Mouse (Mus musculus) heart, postnatal 14 days (tissue): ENCODE measurements around the gene Rbck1. TPM values are rescaled to one million over a fixed set of nuclear protein-coding genes. Genes with fewer than 3 reads are reported as not detected.

Experiments
- DNase-seq, 2 experiments: peaks; one replicate each; pipeline ENCODE4 v3.0.0; 2021 to 2022
- intact Hi-C: fragments of 180-260 bp; cut with DNase I; formaldehyde crosslinking; loops from one replicate; pipeline ENCODE4 v1.15.1; 2025
- total RNA-seq, 2 experiments: library from RNA; stranded (reverse); gene quantifications; 2 replicates each; pipeline ENCODE4 v1.2.3; 2021

Rbck1 gene
- total RNA-seq, 2 experiments from 2014 or later = 69.1 to 71.2 TPM

GRCm38 (mm10) chr2:152345393-152345792 lies 12.9 kb upstream of the Rbck1 start:
- no peak for DNase-seq
- intact Hi-C loops = no loop called here

DNA sequence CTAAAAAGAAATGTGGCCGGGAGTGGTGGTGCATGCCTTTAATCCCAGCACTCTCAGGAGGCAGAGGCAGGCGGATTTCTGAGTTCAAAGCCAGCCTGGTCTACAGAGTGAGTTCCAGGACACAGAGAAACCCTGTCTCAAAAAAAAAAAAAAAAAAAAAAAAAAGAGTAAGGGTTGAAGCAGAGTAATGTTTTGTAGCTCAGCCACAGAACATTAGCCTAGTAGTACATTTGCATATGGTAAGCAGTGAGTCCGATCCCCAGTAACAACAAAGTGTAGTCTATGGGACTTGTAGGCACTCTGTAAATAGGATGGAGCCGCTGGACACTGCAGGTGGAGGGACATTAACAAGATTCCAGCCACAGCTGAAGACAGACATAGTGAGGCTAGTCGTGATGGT lies 12.5 kb upstream of the Rbck1 start:
- DNase-seq = no peak
- intact Hi-C loops = loop anchor here (5.0 kb wide), 1 partner anchor 238 kb away; the partner anchor contains the start of gene Srxn1

DNA sequence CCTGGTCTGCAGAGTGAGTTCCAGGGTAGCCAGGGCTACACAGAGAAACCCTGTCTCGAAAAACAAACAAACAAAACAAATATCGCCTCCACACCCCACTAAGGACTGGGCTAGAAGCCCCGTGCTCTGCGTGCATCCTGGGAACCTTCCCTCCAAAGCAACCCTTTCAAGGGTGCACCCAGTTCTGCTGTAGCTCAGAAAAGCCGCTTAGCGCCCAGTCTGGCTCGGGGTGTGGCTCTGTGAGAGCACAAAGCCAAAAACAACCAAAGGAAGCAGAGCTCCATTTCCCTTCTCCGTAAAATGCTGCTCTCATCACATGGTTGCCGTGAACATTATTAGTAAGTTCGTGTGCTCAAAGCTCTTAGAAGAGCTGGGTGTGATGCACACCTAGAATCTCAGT lies 11.9 kb upstream of the Rbck1 start:
- peak; percentile 32 to 35 for DNase-seq
- intact Hi-C loops = loop anchor here (5.0 kb wide), 1 partner anchor 237 kb away; the partner anchor contains the start of gene Srxn1

DNA sequence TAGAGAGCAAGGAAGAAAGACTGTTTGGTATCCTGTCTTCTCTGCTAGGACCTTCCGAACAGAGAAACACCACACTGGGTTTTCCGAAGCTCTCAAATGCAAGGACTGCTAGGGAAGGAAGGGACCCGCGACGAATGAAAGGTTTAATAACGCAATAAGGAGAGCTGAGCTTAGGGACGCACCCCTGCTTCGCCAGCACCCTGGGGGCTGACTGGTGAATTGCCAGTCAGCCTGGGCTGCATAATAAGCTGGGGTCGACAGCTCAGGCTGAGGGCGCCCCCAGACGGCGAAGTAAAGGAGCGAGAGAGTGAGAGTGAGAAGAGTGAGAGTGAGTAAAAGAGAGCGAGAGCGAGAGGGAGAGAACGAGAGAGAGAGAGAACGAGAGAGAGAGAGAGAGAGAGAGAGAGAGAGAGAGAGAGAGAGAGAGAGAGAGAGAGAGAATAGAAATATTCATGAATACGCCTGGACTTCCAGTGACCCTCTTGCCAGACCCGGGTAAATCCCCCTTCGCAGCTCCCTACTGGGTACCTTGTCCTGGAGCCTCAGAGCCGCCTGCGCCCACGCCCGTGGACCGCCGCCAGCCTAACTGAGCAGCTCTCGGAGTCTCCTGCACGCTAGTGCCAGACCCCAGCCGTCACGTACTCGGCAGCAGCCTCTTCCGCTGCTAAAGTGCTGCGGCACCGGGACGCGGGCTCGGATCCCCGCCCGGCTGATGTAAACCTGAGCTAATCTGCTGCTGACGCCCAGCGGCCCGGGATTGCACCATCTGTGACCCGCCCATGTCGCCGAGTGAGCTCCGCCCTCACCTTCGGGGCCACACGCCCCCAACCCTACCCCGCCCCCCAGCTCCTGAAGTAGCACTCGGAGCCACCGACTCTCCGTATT lies 11.1 kb upstream of the Rbck1 start, which contains the start of gene Trib3:
TSS of gene Trib3 (minus strand) at position 704 of the 885 bp plus-strand sequence.
- intact Hi-C loops = loop anchor here (5.0 kb wide), 1 partner anchor 236 kb away; the partner anchor contains the start of gene Srxn1
- DNase-seq = peak; percentile 82 to 84

- DNase-seq = no peak
- intact Hi-C loops = loop anchor here (5.0 kb wide), 1 partner anchor 232 kb away; the partner anchor contains the start of gene Srxn1
Observed at GRCm38 (mm10) chr2:152339631-152340179, 7.3 kb upstream of the Rbck1 start.

DNA sequence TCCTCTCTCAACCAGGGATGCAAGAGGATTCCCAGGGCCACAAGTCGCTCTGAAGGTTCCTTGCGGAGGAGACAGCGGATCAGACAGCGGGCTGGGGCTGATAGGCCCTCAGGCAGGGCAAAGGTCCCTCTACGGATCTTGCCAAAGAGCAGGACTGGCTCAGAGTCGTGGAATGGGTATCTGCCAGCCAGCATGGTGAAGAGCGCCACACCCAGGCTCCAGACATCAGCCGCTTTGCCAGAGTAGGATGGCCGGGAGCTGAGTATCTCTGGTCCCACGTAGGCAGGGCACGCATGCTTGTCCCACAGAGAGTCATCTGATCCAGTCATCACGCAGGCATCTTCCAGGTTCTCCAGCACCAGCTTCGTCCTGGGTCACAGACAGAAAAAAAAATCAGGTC lies 5.9 kb upstream of the Rbck1 start:
- no peak for DNase-seq
- intact Hi-C loops = no loop called here

GRCm38 (mm10) chr2:152337591-152338212 lies 5.2 kb upstream of the Rbck1 start:
- intact Hi-C loops = no loop called here
- DNase-seq = no peak

DNA sequence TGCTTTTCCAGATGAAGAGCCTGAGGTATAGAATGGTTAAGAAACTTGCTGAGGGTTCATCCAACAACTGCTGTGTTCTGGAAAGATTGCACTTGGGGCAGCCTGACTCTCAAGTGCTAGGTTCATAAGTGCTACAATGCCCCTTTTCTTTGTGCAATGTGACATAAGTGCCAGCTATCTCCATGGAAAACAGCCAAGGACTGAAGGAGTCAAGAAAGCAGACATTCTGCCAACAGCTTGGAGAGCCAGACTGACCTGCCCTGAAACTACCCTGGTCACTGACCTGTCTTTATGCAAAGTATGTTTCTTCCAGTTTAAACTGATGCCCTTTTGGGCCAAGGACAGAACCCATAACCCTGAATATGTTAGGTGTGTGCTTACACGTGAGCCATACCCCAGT lies 4.4 kb upstream of the Rbck1 start:
- intact Hi-C loops = no loop called here
- DNase-seq = no peak

DNA sequence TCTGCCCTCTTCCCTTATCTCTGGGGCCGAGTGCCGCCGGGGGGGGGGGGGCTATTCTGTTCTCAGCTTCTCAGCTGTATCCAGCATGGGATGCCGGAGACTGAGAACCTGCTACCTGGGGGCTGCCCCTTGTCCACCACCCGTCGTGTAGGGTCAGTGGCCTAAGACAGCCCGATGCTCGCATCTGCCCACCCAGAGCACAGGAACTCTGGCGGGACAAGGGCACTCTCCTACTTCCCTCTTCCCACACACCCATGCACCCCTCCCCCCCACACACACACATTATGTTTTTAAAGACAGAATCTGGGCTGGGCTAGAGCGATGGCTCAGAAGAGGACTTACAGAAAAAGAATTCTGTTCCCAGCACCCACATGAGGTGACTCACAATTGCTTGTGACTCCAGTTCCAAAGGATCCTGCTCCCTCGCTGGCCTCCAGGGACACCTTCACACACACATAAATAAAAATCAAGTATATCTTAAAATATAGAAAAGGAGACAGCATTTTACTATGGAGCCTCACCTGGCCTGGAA lies 2.9 kb upstream of the Rbck1 start:
- no peak for DNase-seq
- intact Hi-C loops = no loop called here

GRCm38 (mm10) chr2:152333345-152334006 lies 1.0 kb upstream of the Rbck1 start:
- intact Hi-C loops = loop anchor here (5.0 kb wide), 1 partner anchor 34 kb away; no protein-coding TSS in a partner anchor
- DNase-seq = no peak

- intact Hi-C loops = loop anchor here (5.0 kb wide), 1 partner anchor 36 kb away; no protein-coding TSS in a partner anchor
Observed at GRCm38 (mm10) chr2:152330858-152331423, 1.5 kb downstream of the Rbck1 start.

GRCm38 (mm10) chr2:152327980-152328379 lies 4.5 kb downstream of the Rbck1 start:
- no peak for DNase-seq
- intact Hi-C loops = no loop called here

More at GRCm38 (mm10) chr2:152330858-152331423, 1.5 kb downstream of the Rbck1 start:
- DNase-seq = no peak

GRCm38 (mm10) chr2:152326654-152327053 lies 5.8 kb downstream of the Rbck1 start:
- DNase-seq = no peak
- intact Hi-C loops = no loop called here

DNA sequence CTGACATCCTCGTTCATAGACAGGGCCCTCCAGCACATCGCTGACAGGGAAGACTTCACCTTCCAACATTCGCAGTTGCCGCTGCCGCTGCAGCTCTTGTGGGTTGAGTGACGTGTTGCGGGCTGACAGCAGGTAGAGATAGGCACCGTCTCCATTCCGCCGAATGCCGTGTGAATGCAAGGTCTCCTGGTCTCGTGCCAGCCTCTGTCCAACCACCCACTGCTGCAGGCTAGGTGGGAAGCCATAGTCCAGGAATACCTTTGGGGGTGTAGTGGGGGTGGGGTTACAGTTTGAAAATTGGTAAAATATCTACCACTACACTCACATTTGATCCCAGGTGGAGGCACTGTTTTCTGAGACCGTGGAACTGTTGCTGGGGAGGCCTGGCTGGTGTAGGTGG lies 6.3 kb downstream of the Rbck1 start:
- DNase-seq = no peak
- intact Hi-C loops = no loop called here

DNA sequence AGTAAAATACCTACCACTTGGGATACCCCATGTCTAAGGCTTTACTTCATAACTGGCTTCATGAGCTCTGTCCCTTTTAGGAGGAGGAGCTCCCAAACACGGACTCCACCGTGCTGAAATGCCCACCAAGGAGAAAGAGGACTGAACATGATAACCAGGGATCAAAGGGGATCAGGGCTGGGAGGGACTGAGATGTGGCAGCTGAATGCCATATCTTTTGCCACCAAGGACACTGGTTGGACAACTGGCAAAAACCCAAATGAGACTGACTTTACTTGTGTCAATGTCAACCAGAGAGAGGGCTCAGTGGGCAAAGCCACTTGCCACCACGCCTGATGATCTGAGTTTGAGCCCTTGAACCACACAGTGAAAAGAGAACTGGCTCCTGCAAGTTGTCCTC lies 7.6 kb downstream of the Rbck1 start:
- DNase-seq = no peak
- intact Hi-C loops = no loop called here

- intact Hi-C loops = no loop called here
- DNase-seq = no peak
Observed at GRCm38 (mm10) chr2:152323971-152324370, 8.5 kb downstream of the Rbck1 start.

- DNase-seq = no peak
- intact Hi-C loops = no loop called here
Observed at GRCm38 (mm10) chr2:152322198-152322597, 10.3 kb downstream of the Rbck1 start.

DNA sequence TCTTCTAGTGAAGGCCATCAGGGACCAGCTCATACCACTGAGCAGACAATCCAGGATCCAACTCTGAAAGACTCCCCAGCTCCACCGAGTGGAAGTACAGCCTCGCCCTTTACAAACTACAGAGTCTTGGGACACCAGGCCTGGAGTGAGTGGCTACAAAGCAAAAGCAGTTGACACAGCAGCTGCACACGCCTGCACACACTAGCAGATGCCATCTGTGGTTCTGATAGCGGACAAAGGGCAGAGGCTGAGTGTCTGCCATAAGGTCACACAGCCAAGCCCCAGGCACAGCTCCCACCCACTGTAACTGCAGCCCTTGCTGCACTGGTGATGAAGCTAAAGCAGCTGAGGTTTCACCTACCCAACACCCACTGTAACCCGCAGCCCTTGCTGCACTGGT lies 10.9 kb downstream of the Rbck1 start:
- DNase-seq = no peak
- intact Hi-C loops = no loop called here

- DNase-seq = peak in 1 of 2 experiments; percentile 32
- intact Hi-C loops = no loop called here
Observed at GRCm38 (mm10) chr2:152317054-152317453, 15.4 kb downstream of the Rbck1 start.

DNA sequence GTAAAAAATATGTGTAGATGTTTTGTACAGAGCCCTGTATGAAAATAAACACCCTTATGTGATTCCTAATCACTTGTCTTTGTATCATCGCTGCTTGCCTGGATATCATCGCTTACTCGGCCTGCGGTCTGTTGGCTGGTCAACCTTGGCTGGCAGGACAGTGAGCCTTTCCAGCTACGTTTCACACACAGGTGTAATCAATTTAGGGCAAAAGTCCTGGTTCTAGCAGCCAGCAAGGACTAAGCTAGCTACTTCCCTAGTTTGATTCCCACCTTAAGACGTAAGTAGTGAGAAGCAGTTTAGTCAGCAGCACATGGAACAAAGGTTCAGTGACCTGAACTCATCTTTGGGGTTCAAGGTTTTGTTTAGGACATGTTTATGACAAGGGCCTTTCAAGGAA lies 18.5 kb downstream of the Rbck1 start:
- intact Hi-C loops = no loop called here
- DNase-seq = no peak
